Mouse (Mus musculus): ENCODE measurements around the gene Ulk3. TPM values are rescaled to one million over a fixed set of nuclear protein-coding genes. Genes with fewer than 3 reads are reported as not detected.

Gene Ulk3
- total RNA-seq, 2 experiments from 2014 or later, result 8.3 to 10.1 TPM

GRCm38 (mm10) chr9:57610359-57610826 is 21.1 kb downstream of the Ulk3 start:
- intact Hi-C loops (cut with DNase I), result no loop called here
- no peak for DNase-seq

- intact Hi-C loops (cut with DNase I), result no loop called here
- no peak for DNase-seq
Measured at GRCm38 (mm10) chr9:57612587-57612986, 23.3 kb downstream of the Ulk3 start.

- peak in 1 of 2 experiments; percentile 35 for DNase-seq
- intact Hi-C loops (cut with DNase I), result no loop called here
Measured at GRCm38 (mm10) chr9:57613975-57614374, 24.7 kb downstream of the Ulk3 start.

DNA sequence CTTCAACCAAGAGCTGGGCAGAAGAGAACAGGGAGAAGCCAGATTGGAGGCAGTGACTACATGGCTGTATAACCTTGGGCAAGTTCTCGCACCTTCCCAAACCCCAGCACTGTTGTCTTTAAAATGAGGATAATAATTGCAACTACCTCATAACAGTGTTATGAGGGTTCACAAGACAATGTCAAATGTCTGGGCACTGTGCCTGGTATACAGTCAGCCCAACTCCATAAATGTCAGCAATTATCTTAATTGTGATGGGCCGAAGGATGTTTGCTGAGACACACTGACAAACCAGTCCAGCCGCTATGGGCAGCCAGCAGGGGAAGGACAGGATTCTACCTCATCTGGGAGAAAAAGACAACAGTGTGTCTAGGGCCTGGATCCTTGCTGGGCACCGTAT is 25.5 kb downstream of the Ulk3 start:
- intact Hi-C loops (cut with DNase I), result no loop called here
- peak in 1 of 2 experiments; percentile 32 for DNase-seq

DNA sequence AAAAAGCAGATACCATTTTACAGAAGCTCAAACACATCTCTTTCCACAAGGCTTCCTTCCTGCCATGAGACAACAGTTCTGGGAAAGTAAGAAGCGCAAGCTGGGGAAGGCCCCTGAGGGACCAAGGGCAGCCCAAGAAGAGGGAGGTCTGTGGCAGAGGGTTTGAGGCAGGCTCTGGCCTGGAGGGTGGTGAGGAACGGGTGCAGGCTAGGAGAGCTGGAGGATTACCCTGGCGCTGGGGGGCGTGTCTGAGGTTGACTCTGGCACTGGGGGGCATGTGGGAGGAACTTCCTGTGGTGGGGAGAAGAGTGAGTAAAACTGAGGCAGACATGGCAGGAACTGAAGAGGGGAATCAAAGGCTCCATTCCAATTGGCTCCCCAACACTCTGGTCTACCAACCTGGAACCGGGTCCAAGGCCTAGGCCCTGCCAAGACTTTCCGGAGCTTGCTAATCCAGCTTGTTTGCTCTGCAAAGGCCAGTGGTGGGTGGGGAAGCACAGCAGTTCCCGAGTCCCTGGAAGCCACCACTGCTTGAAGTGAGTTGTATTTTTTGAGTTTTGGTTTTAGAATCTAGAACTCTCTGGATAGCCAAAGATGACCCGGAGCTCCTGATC is 28.4 kb downstream of the Ulk3 start:
- intact Hi-C loops (cut with DNase I), result no loop called here
- no peak for DNase-seq

DNA sequence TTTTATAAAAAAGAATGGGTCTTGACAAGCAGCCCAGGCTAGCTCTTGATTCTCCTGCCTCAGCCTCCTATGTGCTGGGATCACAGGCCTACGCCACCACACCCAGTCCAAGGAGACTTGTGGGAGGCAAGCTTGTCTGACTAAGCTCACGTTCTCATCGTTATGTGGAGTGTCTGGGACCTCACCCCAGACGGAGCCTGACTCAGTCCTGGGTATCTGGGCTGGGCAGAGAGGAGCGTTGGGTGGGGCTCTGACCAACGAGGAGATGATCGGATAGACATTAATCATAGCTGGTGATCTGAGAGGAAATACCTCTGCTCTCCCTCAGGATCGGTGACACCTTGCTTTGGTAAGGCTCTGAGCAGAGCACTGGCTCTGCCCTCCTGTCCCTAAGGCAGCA is 29.6 kb downstream of the Ulk3 start:
- intact Hi-C loops (cut with DNase I), result no loop called here
- DNase-seq, result no peak

DNA sequence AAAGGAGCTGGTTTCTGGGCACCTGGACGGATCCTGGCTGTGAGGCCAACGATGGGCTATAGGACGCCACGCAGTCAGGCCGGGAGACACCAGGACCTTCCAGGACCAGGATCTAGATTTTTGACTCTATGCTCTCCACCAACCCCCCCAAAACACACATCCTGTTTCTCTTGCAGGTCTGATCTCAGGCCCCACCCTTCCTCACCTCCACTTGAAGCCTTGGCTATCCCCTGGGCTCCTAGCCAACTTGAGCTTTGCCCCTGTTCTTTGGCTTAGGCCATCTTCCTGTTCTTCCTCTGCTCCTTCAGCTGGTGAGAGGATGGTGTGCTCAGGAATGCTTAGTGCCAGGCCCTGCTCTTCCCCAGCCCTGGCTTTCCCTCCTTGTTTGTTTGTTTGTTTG is 31.4 kb downstream of the Ulk3 start, which contains the start of gene Lman1l:
Lman1l (minus strand) TSS at position 101 of the 400 bp plus-strand sequence.
- intact Hi-C loops (cut with DNase I), result no loop called here
- no peak for DNase-seq

DNA sequence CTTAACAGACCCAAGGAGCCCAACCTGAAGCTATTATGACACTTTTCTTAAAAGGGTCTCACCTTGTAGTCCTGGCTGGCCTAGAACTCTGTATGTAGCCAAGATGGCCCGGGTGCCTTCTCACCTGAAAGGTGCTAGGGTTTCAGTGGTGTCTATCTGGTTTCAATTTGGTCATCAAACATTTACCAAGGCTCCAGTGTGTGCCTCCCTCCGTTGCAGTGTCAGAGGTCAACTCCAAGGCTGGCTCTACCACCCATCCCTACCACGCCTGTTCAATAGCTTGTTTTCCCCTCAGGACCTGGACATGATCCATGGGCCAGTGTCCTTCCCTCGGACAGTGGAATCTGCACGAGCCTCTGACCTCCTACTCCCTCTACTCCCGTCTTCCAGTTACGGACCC is 35.0 kb downstream of the Ulk3 start:
- intact Hi-C loops (cut with DNase I), result no loop called here
- no peak for DNase-seq

- no peak for DNase-seq
- intact Hi-C loops (cut with DNase I), result no loop called here
Measured at GRCm38 (mm10) chr9:57625674-57626500, 36.6 kb downstream of the Ulk3 start.

- intact Hi-C loops (cut with DNase I), result no loop called here
- DNase-seq, result no peak
Measured at GRCm38 (mm10) chr9:57627191-57627590, 37.9 kb downstream of the Ulk3 start.

DNA sequence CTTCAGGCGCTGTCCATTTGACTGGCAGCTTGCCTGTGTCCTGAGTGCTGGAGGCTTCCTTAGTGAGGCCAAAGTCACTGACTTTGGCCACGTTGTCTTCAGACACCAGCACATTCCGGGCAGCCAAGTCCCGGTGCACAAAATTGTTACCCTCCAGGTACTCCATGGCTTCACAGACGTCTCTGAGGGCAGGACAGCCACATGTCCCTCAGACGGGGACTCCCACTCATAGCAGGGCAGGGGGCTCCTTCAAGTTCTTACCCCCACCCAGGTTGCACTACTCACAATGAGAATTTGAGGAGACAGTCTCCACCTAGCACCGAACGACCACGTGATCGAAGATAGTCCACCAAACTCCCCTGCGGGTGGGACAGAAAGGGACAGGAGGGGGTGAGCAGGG is 38.6 kb downstream of the Ulk3 start:
- no peak for DNase-seq
- intact Hi-C loops (cut with DNase I), result no loop called here

GRCm38 (mm10) chr9:57628717-57629116 is 39.5 kb downstream of the Ulk3 start:
- DNase-seq, result no peak
- intact Hi-C loops (cut with DNase I), result loop anchor here (1.0 kb wide), 2 partner anchors 17 to 27 kb away; no protein-coding TSS in a partner anchor

GRCm38 (mm10) chr9:57629118-57629874 is 40.0 kb downstream of the Ulk3 start:
- intact Hi-C loops (cut with DNase I), result loop anchor here (1.0 kb wide), 2 partner anchors 16 to 26 kb away; no protein-coding TSS in a partner anchor
- peak; percentile 81 to 91 for DNase-seq

DNA sequence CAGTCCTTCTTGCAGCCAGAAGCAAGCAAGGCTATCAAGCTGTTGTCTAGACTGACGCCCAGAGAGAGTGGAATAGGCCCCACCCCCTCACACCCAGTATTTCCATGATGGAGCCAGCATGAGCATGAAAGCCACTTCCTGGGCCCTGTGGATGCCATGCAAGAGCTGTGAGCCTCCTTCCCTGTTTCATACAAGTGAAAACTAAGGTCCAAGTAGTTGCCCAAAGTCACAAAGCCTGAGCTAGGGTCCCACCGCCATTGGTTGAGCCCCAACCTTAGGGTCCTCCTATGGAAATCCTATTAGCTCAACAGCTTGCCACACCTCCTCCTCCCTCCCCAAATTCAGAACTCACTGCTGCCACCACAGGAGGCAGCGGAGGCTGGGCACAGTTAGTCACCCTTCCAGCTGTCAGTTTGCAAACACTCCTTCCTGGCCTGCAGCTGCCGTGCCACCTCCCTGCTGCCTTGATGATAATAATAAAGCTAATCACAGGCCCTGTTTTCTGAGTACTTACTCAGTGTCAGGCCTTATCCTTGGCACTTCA is 44.3 kb downstream of the Ulk3 start:
- intact Hi-C loops (cut with DNase I), result no loop called here
- DNase-seq, result no peak

DNA sequence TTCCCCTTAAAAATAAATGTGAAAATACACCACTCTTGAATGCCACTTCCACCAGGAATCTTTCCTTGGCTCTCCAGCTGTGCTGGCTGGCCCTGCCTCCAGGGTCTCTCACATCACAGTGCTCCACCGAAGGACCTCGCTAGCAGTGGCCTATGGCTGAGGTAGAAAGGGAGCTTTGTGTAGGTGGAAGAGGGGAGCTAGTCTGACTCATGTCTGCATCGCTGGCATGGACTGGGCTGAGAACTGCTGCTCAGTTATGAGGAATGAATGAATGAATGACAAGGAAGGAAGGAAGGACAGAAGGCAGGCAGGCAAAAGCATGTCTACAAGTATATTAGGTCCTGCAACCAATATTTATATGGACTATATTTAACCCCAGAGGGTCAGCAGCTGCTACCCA is 48.0 kb downstream of the Ulk3 start:
- intact Hi-C loops (cut with DNase I), result no loop called here
- DNase-seq, result no peak

- intact Hi-C loops (cut with DNase I), result no loop called here
- peak; percentile 85 to 87 for DNase-seq
Measured at GRCm38 (mm10) chr9:57637741-57638322, 48.6 kb downstream of the Ulk3 start.

DNA sequence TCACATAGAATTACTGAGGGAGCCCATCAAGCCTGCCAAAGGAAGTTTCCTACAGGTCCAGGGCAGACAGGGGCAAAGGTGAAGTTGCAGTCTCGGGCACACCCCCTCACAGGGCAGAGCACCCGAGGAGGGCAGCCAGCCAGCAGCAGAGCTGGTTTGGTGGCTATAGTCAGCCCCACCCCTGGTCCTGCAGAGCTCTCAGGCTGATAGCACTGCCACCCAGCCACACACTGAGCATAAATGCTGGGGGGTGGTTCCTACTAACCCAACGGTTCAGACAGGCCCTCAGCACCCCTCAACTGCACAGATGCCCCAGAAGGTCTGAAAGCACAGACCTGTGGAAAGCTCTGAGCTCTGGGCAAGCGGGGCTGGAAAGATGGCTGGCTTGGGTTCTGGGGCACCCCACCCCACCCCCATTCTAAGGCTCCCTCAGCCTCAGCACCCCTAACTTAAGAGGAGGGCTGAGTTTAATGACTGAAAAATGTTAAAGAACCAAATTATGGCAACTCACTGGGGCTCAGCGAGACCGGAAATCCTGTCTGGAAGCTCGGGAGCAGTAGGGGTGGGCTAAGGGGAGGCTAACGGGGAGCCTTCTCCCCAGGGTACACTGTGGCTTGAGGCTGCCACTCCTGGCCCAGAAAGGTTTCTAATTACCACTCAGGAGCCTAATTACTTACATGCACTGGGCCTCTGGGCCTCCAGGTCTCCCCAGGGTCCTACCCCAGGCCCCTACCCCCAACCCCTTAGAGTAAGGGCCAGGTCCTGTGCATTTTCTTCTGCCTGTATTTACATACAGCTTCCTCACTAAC is 49.6 kb downstream of the Ulk3 start:
- DNase-seq, result no peak
- intact Hi-C loops (cut with DNase I), result no loop called here

DNA sequence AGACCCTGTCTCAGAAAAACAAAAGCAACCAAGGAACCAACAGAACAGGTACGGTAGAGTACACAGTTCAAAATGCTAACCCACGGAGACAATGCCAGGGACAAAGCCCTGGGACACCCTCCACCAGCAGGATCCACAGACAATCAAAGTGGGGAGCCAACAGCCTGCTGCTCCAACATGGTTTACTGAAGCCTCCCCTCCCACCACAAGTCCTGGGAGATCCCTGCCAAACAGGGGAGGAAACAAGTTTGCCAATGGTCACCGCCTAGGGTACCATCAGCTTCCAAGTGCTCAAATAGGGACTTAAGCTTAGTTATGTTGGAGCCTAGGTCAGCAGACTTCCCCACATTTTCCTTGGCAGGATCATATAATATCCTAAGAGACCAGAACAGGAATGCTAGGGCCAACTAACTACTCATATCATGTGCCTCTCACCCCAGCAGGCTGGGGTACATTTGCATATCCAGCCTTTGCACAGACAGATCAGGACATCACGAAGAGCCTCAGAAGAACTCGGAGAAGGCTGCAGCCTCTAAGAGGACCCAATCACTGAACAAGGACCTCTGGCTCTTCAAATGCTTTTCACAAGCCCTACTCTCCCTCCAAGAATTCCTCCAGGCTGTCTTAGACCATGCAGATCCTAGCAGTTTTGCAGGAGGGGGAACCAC is 50.5 kb downstream of the Ulk3 start:
- DNase-seq, result no peak
- intact Hi-C loops (cut with DNase I), result no loop called here

DNA sequence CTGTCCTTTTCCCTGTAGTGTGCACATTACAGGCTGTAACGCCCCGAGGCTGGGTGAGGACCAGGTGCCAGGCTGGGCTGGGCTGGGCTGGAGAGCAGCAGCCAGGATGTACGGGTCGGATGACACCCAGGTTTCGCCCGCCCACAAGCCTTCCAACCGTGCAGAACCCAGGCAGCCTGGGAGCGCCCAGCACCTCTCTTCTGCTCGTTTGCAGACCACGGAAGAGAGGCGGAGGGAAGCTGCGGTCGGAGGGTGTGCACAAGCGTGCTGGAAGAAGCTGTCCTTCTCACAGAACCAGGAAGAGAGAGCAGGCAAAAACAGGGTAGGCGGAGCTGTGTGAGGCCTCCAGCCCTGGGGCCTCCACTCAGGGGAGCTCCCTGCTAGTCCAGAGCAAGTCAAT is 51.1 kb downstream of the Ulk3 start:
- peak; percentile 66 to 71 for DNase-seq
- intact Hi-C loops (cut with DNase I), result no loop called here
